Comparison of ENCODE assay signal across 19 mouse cellular contexts in genomic region chr17:64060529-64060928, GRCm38 (mm10).
DNase-seq lines count a peak whose midpoint lies in the region; ATAC-seq lines count a peak whose summit lies in the region.
"Had no signal": no experiment of that assay in that cellular context is flagged by ENCODE, and none has a peak within 500 bp of the region (broad histone marks: within the 10 kb centered on the region; RNA-seq: fewer than 3 reads in every experiment).

No protein-coding gene starts in this region.

- H3K9ac ChIP-seq in kidney, embryonic 15.5 days, result no peak overlapping the region
- no peak overlapping the region for H3K9ac ChIP-seq in kidney, embryonic 14.5 days (ENCODE audit: low read depth, low read length)
- H3K9ac ChIP-seq: embryonic facial prominence, embryonic 12.5 days; limb, embryonic 13.5 days; liver, postnatal 0 days had no signal

- H3K27ac ChIP-seq in kidney, embryonic 15.5 days, result no peak overlapping the region
- H3K27ac ChIP-seq in kidney, embryonic 14.5 days (ENCODE audit: low read depth, low read length), result no peak overlapping the region
- H3K27ac ChIP-seq: embryonic facial prominence, embryonic 12.5 days; forebrain, embryonic 10.5 days; layer of hippocampus, adult 2 months; limb, embryonic 13.5 days; macrophage had no signal

- ATAC-seq in kidney, embryonic 15.5 days (replicated peaks; ENCODE audit: low FRiP score), result peak; percentile 60; the same call in 1 of the 2 replicates
- no peak for ATAC-seq in kidney, embryonic 14.5 days (ENCODE audit: low FRiP score, low TSS enrichment)
- ATAC-seq: liver, postnatal 0 days; midbrain, embryonic 16.5 days had no signal

- H3K27me3 ChIP-seq in kidney, embryonic 15.5 days, result no peaks in the 10 kb centered on the region
- H3K27me3 ChIP-seq in kidney, embryonic 14.5 days (ENCODE audit: control insufficient read depth, insufficient read depth, low read length), result no peaks in the 10 kb centered on the region
- H3K27me3 ChIP-seq: embryonic facial prominence, embryonic 12.5 days; limb, embryonic 13.5 days had no signal

- DNase-seq in heart, adult 8-10 months (ENCODE audit: low spot score), result peak; percentile 10
- no peak for DNase-seq in heart, postnatal 36 days
- DNase-seq in adrenal gland, postnatal 36 days, result peak; percentile 8 to 56
- peak; percentile 24 for DNase-seq in mesoderm, embryonic 11.5 days (ENCODE audit: low read depth, low spot score)
- DNase-seq in left cerebral cortex, postnatal 14 days (ENCODE audit: low spot score in 2 of 2), result no peak
- no peak for DNase-seq in right cerebral cortex, postnatal 14 days
- DNase-seq: B cell, adult 2 months; gastrocnemius, postnatal 36 days; heart, postnatal 4 days; liver, postnatal 0 days; thymus, adult 18-20 months had no signal

- H3K4me1 ChIP-seq in kidney, embryonic 15.5 days, result 0 out of 2 replicates have a peak, but pooled peaks cover 3% of the 10 kb centered on the region
- no peaks in the 10 kb centered on the region for H3K4me1 ChIP-seq in kidney, embryonic 14.5 days (ENCODE audit: control insufficient read depth, insufficient read depth, low read length)
- H3K4me1 ChIP-seq: embryonic facial prominence, embryonic 12.5 days; forebrain, embryonic 10.5 days; limb, embryonic 13.5 days had no signal

- H3K36me3 ChIP-seq in kidney, embryonic 15.5 days, result no peaks in the 10 kb centered on the region
- H3K36me3 ChIP-seq in kidney, embryonic 14.5 days (ENCODE audit: control insufficient read depth, insufficient read depth, low read length), result no peaks in the 10 kb centered on the region
- H3K36me3 ChIP-seq: embryonic facial prominence, embryonic 12.5 days; forebrain, embryonic 10.5 days; limb, embryonic 13.5 days had no signal

- H3K4me2 ChIP-seq in kidney, embryonic 15.5 days, result no peak overlapping the region
- H3K4me2 ChIP-seq in kidney, embryonic 14.5 days (replicated peaks; ENCODE audit: low read depth, low read length), result no peak overlapping the region
- H3K4me2 ChIP-seq: embryonic facial prominence, embryonic 12.5 days; limb, embryonic 13.5 days had no signal

- H3K9me3 ChIP-seq in kidney, embryonic 15.5 days (replicated peaks), result no peaks in the 10 kb centered on the region
- no peaks in the 10 kb centered on the region for H3K9me3 ChIP-seq in kidney, embryonic 14.5 days (ENCODE audit: control insufficient read depth, low read length)
- H3K9me3 ChIP-seq: embryonic facial prominence, embryonic 12.5 days; forebrain, embryonic 10.5 days; limb, embryonic 13.5 days had no signal

- H3K4me3 ChIP-seq in kidney, embryonic 15.5 days (replicated peaks), result no peak overlapping the region
- no peak overlapping the region for H3K4me3 ChIP-seq in kidney, embryonic 14.5 days (ENCODE audit: low read length)
- H3K4me3 ChIP-seq: embryonic facial prominence, embryonic 12.5 days; forebrain, embryonic 10.5 days; layer of hippocampus, adult 2 months; limb, embryonic 13.5 days had no signal

- intact Hi-C loops in heart, postnatal 36 days (cut with DNase I), result no loop called here
- intact Hi-C loops in left cerebral cortex, postnatal 14 days (cut with DNase I), result no loop called here

Comparison
In these comparisons a context has a peak if more than half of its experiments do, and no peak if none do; other contexts are left out.
1. DNase-seq: peak in heart, adult 8-10 months (single experiment), adrenal gland, postnatal 36 days (2 of 2) and mesoderm, embryonic 11.5 days (single experiment); none in heart, postnatal 36 days (0 of 2), left cerebral cortex, postnatal 14 days (0 of 2) and right cerebral cortex, postnatal 14 days (single experiment).